Mouse (Mus musculus) embryonic facial prominence, embryonic 15.5 days (tissue): ENCODE data around the gene Gm20388. TPM values are rescaled to one million over a fixed set of nuclear protein-coding genes. Genes with fewer than 3 reads are reported as not detected.

Experiments
- ATAC-seq: fragments of 200-750 bp; cut with Nextera tagmentation; 2 replicates; pipeline ENCODE4 v1.8.0; 2017; ENCODE audit warnings: low read depth, moderate TSS enrichment; ENCODE audit not compliant: insufficient number of reproducible peaks, low FRiP score, low TSS enrichment
- H3K27ac ChIP-seq: fragments of 300-500 bp; sonication (generic); replicated peaks from 2 replicates; pipeline ENCODE4 v1.5.1; 2015; ENCODE audit warnings: mild to moderate bottlenecking, inconsistent platforms
- H3K27me3 ChIP-seq: fragments of 300-500 bp; sonication (generic); 2 replicates; pipeline ENCODE4 v1.6.1; 2015; ENCODE audit warnings: inconsistent platforms
- H3K36me3 ChIP-seq: fragments of 300-500 bp; sonication (generic); 2 replicates; pipeline ENCODE4 v1.6.1; 2015; ENCODE audit warnings: mild to moderate bottlenecking, inconsistent platforms
- H3K4me1 ChIP-seq: fragments of 300-500 bp; sonication (generic); 2 replicates; pipeline ENCODE4 v1.6.1; 2015; ENCODE audit warnings: inconsistent platforms
- H3K4me2 ChIP-seq: fragments of 300-500 bp; sonication (generic); replicated peaks from 2 replicates; pipeline ENCODE4 v1.6.1; 2015; ENCODE audit warnings: mild to moderate bottlenecking, inconsistent platforms
- H3K4me3 ChIP-seq: fragments of 300-500 bp; sonication (generic); replicated peaks from 2 replicates; pipeline ENCODE4 v1.5.1; 2015; ENCODE audit warnings: mild to moderate bottlenecking, inconsistent platforms
- H3K9ac ChIP-seq: fragments of 300-500 bp; sonication (generic); 2 replicates; pipeline ENCODE4 v1.6.1; 2015; ENCODE audit warnings: inconsistent platforms
- H3K9me3 ChIP-seq: fragments of 300-500 bp; sonication (generic); replicated peaks from 2 replicates; pipeline ENCODE4 v1.6.1; 2016; ENCODE audit warnings: inconsistent platforms
- WGBS: fragments of 180-500 bp; shearing (Covaris S2); methylation state at CpG from one replicate; pipeline ENCODE4 v1.1.7; 2015; 5-methylcytosine and 5-hydroxymethylcytosine counted together
- polyA plus RNA-seq: library from polyadenylated mRNA; unstranded; fragments of >200 nt; fragmentation: Nextera tagmentation; extraction: Ambion mirVana; gene quantifications from 2 replicates; pipeline ENCODE4 v1.2.1, GENCODE M21; 2015

Gm20388 gene
- polyA plus RNA-seq, 1 experiment from 2014 or later: 8.0 TPM

GRCm38 (mm10) chr8:120490354-120491141, 579.9 kb downstream of the Gm20388 start:
- H3K9ac ChIP-seq: no peak overlapping the region
- peaks cover 96% of the 10 kb centered on the region for H3K4me1 ChIP-seq
- ATAC-seq: no peak
- no peaks in the 10 kb centered on the region for H3K9me3 ChIP-seq
- H3K36me3 ChIP-seq: no peaks in the 10 kb centered on the region
- 0 out of 2 replicates have a peak overlapping the region, but pooled peaks have one; percentile 28 for H3K27ac ChIP-seq
- H3K27me3 ChIP-seq: peaks cover 7% of the 10 kb centered on the region; the same call in 1 of the 2 replicates
- H3K4me3 ChIP-seq: peak overlapping the region; percentile 70
- 40% methylated on average over 12 of the region's 12 CpGs for WGBS
- H3K4me2 ChIP-seq: peak overlapping the region; percentile 98

DNA sequence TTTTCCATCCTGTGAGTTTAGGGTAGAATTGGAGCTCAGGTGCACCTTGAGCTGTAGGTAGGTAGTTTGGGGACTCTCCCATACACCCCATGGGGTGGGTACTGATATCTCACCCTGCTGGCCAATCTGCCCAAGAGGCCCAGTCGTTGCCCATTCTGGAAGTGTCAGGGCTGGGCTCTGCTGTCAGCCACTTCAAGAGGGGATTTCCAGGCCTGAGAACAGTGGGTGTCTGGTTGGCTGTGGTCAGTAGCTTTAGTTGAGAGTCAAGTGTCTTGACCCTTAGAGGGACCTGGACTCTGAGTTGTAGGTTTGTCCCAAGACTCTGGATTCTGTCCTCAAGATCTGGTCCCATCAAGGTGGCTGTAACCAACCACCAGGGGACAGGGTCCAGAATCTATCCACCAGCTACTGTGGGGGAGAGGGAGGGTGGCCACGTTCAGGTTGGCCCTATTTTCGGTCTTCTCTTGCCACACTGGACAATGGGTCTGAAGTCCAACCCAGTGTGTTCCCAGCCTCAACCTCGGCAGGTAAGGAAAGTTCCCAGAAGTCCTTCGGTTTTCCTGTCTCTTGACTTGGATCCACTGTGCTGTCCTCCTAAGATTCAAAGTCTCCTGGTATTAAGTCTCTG, 580.6 kb downstream of the Gm20388 start:
- Histone ChIP-seq H3K9me3 (no peaks in the 10 kb centered on the region), H3K4me3 (peak overlapping the region; percentile 70), H3K4me1 (peaks cover 91% of the 10 kb centered on the region), H3K36me3 (no peaks in the 10 kb centered on the region), H3K4me2 (peak overlapping the region; percentile 98), H3K27me3 (peaks cover 5% of the 10 kb centered on the region; the same call in 1 of the 2 replicates), H3K27ac (no peak overlapping the region), H3K9ac (no peak overlapping the region)
- ATAC-seq: no peak
- WGBS: 71% methylated on average over 5 of the region's 5 CpGs

DNA sequence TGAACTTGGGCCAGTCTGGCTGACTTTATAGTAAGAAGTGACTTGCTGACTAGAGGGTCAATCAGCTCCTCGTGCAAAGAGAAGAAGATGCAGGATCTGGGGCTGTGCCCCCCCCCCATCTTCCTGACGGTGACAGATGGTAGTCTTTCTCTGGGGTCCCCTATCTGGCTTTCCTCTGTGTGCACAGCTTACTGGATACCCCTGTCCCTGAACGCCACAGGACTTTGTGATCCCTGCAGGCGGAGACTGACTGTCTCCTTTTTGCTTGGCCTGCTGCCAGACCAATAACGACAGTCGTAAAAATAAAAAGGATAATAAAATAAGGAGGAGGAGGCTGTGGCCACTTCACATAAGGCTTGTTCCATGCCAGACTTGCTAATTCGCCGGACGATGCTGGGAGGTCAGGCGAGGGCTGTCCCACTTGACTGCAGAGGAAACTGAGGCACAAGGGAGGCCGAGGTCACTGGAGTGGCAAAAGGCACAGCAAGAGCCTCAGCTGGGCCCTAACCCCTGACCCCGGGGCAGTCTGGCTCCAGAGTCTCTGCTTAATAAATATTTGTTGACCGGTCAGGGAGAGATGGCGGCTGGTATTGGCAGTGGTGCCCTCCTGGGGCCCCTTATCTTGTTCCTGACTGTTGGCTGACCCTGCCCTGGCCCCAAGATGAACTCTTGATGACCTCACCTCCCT, 581.7 kb downstream of the Gm20388 start:
- 45% methylated on average over 14 of the region's 14 CpGs for WGBS
- Histone ChIP-seq H3K27me3 (no peaks in the 10 kb centered on the region; the same call in 1 of the 2 replicates), H3K9ac (no peak overlapping the region), H3K36me3 (no peaks in the 10 kb centered on the region), H3K4me3 (no peak overlapping the region), H3K27ac (no peak overlapping the region), H3K9me3 (no peaks in the 10 kb centered on the region), H3K4me2 (no peak overlapping the region), H3K4me1 (peaks cover 90% of the 10 kb centered on the region)
- no peak for ATAC-seq

GRCm38 (mm10) chr8:120492881-120493220, 582.2 kb downstream of the Gm20388 start:
- no peaks in the 10 kb centered on the region; the same call in 1 of the 2 replicates for H3K27me3 ChIP-seq
- H3K4me2 ChIP-seq: no peak overlapping the region
- peaks cover 91% of the 10 kb centered on the region for H3K4me1 ChIP-seq
- 85% methylated on average over 4 of the region's 4 CpGs for WGBS
- H3K36me3 ChIP-seq: no peaks in the 10 kb centered on the region
- no peak overlapping the region for H3K27ac ChIP-seq
- no peak for ATAC-seq
- H3K9ac ChIP-seq: no peak overlapping the region
- H3K4me3 ChIP-seq: no peak overlapping the region
- H3K9me3 ChIP-seq: no peaks in the 10 kb centered on the region

DNA sequence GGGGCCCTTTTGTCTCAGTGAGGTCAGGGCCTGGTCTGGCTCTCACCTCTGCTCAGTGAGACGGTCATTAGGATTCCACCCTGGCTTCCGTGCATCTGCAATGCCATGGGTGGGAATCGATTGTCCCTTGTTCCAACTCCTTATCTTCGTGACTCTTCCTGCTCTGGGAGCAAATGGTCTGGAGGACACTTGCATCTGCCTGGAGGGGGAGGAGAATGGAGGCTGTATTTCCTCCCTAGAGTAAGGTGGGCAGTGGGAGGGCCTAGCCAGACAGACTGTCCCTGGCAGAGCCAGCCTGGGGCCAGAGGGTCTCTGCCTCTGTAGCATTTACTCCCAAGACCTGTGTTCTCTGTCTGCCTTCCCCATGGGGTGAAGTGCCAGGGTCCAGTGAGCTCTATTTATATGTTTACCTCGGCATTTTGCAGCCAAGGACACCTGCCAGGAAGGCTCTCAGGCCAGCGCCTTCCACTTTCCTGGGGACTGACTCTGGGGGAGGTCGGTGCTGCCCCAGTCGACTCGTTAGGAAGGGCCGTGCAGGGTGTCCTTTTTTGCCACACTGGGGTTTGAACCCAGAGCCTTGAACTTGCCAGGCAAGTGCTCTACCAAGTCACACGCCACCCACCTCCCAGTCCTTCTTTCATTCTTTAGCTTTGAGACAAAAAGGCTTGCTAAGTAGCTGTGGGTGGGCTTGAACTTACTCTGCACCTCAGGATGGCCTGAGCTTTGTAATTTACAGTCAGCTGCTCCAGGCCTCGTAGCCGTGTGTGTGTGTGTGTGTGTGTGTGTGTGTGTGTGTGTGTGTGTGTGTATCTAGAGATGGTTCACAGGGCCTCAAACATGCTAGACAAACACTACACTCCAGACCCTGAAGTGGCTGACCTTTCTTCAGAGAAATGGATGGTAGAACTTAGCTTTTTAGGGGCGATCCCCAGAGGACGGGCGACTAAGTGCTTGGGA, 583.1 kb downstream of the Gm20388 start:
- Histone ChIP-seq H3K4me1 (peaks cover 91% of the 10 kb centered on the region), H3K9me3 (no peaks in the 10 kb centered on the region), H3K4me3 (no peak overlapping the region), H3K9ac (no peak overlapping the region), H3K27me3 (no peaks in the 10 kb centered on the region; the same call in 1 of the 2 replicates), H3K27ac (no peak overlapping the region), H3K36me3 (no peaks in the 10 kb centered on the region), H3K4me2 (no peak overlapping the region)
- ATAC-seq: no peak
- 78% methylated on average over 16 of the region's 16 CpGs for WGBS

- Histone ChIP-seq H3K4me2 (no peak overlapping the region), H3K27me3 (no peaks in the 10 kb centered on the region; the same call in 1 of the 2 replicates), H3K9me3 (no peaks in the 10 kb centered on the region), H3K36me3 (no peaks in the 10 kb centered on the region), H3K27ac (no peak overlapping the region), H3K4me3 (no peak overlapping the region), H3K4me1 (peaks cover 89% of the 10 kb centered on the region), H3K9ac (no peak overlapping the region)
- no peak for ATAC-seq
- WGBS: 50% methylated on average over 15 of the region's 15 CpGs
Measured at GRCm38 (mm10) chr8:120494903-120495302, 584.3 kb downstream of the Gm20388 start.

DNA sequence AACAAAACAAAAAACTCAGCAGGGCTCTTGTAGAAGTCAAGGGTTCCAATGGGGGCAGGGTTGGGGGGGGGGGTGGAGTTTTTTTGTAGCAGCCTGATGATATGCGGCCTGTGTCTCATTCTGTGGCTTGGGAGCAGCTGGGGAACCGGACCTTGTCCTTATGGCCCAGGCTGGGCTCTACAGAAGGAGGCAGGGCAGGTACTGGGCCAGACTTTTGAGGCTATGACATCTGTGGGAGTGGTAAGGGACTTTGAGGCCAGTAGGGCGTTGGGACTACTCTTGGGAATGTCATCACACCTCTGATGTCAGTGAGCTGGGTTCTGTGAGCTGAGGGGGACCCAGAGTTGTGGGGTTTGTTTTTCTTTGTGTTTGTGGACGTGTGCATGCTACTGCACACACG, 584.8 kb downstream of the Gm20388 start:
- H3K27ac ChIP-seq: no peak overlapping the region
- no peak overlapping the region for H3K9ac ChIP-seq
- H3K4me2 ChIP-seq: no peak overlapping the region
- no peaks in the 10 kb centered on the region for H3K9me3 ChIP-seq
- H3K36me3 ChIP-seq: no peaks in the 10 kb centered on the region
- no peak overlapping the region for H3K4me3 ChIP-seq
- ATAC-seq: no peak
- peaks cover 89% of the 10 kb centered on the region for H3K4me1 ChIP-seq
- WGBS: 71% methylated on average over 5 of the region's 5 CpGs
- H3K27me3 ChIP-seq: no peaks in the 10 kb centered on the region

DNA sequence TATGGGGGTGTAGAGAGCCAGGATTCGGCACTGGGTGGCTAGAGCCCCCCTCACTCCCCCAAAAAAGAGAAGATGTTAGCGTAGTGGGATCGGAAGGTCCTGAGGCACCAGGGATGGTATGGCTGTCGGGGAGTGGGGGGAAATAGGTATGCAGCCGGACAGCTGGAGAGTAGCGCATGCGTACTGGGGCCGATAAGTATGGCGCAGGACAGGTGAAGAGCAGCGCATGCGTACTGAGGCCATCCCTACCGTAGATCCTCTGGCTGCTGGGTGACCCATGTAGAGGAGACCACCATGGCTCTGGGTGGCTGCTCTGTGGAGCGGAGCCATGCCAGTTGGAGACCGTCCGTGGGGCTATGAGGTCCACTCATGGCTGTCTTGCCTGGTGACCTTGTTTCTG, 585.8 kb downstream of the Gm20388 start:
- H3K36me3 ChIP-seq: no peaks in the 10 kb centered on the region
- no peak overlapping the region for H3K4me2 ChIP-seq
- WGBS: 94% methylated on average over 15 of the region's 15 CpGs
- no peak for ATAC-seq
- H3K4me3 ChIP-seq: no peak overlapping the region
- H3K27me3 ChIP-seq: no peaks in the 10 kb centered on the region
- H3K9me3 ChIP-seq: no peaks in the 10 kb centered on the region
- H3K27ac ChIP-seq: no peak overlapping the region
- peaks cover 88% of the 10 kb centered on the region for H3K4me1 ChIP-seq
- H3K9ac ChIP-seq: no peak overlapping the region

DNA sequence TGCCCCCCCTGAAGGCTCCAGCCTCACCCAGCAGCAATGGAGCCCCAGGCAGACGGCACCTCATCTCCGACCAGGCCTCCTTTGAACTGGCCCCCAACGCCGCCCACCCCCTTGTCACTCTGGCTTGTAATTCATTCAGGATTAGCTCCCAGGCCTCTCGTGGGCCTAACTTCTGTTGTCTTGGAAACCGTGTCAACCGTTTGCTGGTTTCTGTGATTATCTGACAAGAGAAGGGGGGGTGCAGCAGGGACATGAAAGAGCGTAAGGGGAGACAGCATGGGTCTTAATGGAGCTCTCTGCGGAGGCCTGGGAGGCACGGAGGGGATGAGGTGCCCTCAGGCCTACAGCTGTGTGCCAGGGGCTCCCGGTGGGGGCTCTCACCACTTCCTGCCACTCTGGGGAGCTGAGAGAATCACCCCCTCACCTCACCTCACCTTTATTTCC, 586.9 kb downstream of the Gm20388 start:
- no peak for ATAC-seq

GRCm38 (mm10) chr8:120498349-120498831, 587.7 kb downstream of the Gm20388 start:
- Histone ChIP-seq H3K27ac (0 out of 2 replicates have a peak overlapping the region, but pooled peaks have one; percentile 7), H3K27me3 (no peaks in the 10 kb centered on the region), H3K36me3 (no peaks in the 10 kb centered on the region), H3K4me2 (no peak overlapping the region), H3K4me3 (no peak overlapping the region), H3K4me1 (peaks cover 82% of the 10 kb centered on the region), H3K9ac (no peak overlapping the region), H3K9me3 (no peaks in the 10 kb centered on the region)
- no peak for ATAC-seq
- 31% methylated on average over 4 of the region's 4 CpGs for WGBS

More for the DNA sequence above, 586.9 kb downstream of the Gm20388 start:
- Histone ChIP-seq H3K4me2 (no peak overlapping the region), H3K27ac (no peak overlapping the region), H3K4me1 (peaks cover 82% of the 10 kb centered on the region), H3K9me3 (no peaks in the 10 kb centered on the region), H3K36me3 (no peaks in the 10 kb centered on the region), H3K27me3 (no peaks in the 10 kb centered on the region), H3K9ac (no peak overlapping the region), H3K4me3 (no peak overlapping the region)
- WGBS: 28% methylated on average over 11 of the region's 11 CpGs
